Mouse (Mus musculus): ENCODE measurements around the gene Cyp4a14.
"Not testable (repeated sequence)": the region's sequence is repeated elsewhere in the genome, so short reads cannot be mapped to it uniquely, and the experiment has no call there.

Cyp4a14 gene

DNA sequence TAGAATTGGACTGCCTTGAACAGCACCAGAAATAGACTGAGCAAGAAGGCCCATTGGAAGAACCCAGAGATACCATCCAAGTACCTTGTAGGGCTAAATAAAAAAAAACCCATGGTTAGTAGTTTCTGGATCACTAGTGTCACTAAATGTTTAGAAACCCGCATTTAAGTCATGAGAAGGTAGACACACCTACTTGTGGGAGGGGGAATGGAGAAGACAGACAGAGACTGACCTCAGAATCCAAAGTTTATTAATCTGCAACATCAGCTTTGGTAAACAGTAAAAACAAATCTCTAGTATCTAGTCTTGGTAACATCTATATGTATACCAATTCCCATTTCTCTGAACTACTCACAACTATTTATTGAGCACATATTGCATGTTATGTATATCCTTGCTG lies at the start of gene Cyp4a14:
TSS of gene Cyp4a14 (minus strand) at position 142 of the 400 bp plus-strand sequence.
- in situ Hi-C loops (cut with MboI, MseI) = no loop called here

DNA sequence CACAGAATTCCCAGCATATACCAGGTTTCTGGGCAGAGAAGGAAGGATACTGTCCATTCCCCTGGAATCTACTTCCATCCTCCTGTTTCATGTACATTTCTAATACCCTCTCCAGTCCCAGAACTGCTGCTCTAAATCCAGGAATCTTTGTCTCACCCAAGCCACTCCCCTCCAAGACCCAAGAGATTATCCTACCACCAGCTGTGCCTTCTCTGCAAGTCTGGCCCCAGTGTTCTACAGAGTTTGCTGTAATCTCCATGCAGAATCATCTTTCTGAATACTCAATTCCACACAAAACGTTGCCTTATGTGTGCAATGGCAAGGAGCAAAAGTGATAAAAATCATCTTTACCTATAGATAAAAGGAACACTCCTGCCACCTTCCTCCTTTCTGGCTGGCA lies 49.2 kb upstream of the Cyp4a14 start:
- in situ Hi-C loops (cut with MboI, MseI) = no loop called here

DNA sequence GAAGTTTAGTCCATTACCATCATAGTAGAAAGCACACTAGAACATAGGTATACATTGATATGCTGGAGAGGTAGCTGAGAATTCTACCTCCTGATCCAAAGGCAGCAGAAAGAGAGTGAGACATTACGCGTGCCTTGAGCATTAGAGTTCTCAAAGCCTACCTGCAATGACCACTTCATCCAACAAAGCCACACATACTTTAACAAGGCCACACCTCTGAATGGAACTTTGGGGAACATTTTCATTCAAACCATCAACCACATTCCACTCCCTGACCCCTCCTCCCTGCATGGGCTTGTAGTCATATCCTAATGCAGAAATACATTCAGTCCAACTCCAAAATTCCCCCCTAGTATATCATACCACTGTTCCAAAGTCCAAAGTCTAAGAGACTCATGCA lies 25.8 kb upstream of the Cyp4a14 start:
- in situ Hi-C loops (cut with MboI, MseI) = no loop called here

DNA sequence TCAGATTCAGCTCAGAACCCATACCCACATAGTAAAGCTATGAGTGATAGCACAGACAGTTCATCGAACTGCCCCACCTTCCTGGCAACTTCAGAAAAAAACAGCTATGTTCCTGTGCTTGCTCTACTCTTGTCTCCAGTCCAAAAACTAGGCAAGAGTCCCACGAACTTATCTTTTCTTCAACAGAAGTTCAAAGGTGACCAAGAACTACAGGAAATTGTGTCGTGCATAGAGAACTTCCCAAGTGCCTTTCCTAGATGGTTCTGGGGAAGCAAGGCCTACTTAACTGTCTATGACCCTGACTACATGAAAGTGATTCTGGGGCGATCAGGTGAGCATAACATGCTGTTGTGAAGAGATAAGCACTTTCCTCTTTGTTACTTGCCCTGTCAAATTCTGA lies 23.5 kb upstream of the Cyp4a14 start:
- in situ Hi-C loops (cut with MboI, MseI) = loop anchor here (5.0 kb wide), 1 partner anchor 83 kb away; the partner anchor contains the start of gene Cyp4a32

DNA sequence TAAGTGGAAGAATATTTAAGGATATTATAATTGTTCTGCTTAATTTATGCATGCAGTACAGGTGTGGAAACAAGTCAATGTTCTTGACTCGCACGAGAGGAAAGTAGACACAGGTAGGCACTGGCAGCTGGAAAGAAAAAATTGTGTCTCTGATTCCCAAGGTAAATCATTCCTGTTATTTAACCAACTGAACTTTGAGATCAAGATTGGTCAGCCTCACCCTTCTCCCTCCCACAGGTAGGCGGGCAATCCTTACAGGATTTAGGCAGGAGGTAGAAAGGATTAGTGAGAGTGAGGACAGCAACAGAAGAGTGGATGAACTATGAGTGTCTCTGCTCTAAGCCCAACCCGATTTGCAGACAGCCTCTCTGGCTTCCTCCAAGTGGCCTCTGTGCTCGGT lies 22.1 kb upstream of the Cyp4a14 start, which contains the start of gene Cyp4a10:
TSS of gene Cyp4a10 (plus strand) at position 265 of the 400 bp plus-strand sequence.
- in situ Hi-C loops (cut with MboI, MseI) = loop anchor here (5.0 kb wide), 1 partner anchor 84 kb away; the partner anchor contains the start of gene Cyp4a32

DNA sequence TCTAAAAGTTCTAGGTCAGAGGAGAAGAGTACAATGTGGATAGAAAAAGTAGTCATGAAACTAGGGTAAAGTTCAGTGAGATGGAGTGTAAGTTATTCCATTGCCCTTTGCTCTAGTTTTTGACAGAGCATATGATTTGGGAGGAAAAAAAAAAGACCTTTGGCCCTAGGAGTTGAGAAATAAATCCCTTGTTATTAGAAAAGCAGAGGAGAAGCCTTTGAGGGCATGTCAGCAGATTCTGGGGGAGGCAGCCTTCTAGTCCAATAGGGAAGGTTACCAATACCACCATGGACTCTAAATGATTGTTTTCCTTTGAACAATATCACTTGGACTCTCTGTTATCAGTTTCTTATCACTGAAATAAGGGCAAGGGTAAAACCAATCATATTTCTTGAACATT lies 18.0 kb upstream of the Cyp4a14 start:
- in situ Hi-C loops (cut with MboI, MseI) = not testable (repeated sequence)

DNA sequence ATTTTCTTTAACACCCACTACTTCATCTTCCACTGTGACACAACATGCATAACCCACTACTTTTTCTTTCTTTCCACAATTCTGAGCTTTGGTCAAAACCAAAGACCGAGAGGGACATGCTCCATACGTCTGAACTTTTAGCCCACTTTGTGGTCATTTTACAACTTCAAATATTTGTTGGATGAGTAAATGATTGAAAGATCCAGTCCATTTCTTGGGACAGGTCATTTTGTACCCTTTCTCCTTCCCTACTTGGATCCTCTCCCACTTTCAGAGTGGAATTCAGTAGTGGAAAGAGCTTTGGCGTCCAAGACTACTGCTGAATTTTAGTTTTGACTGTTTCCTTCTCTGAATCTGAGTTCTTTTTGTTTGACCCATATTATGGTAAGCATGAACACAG lies 1.5 kb upstream of the Cyp4a14 start:
- in situ Hi-C loops (cut with MboI, MseI) = no loop called here

DNA sequence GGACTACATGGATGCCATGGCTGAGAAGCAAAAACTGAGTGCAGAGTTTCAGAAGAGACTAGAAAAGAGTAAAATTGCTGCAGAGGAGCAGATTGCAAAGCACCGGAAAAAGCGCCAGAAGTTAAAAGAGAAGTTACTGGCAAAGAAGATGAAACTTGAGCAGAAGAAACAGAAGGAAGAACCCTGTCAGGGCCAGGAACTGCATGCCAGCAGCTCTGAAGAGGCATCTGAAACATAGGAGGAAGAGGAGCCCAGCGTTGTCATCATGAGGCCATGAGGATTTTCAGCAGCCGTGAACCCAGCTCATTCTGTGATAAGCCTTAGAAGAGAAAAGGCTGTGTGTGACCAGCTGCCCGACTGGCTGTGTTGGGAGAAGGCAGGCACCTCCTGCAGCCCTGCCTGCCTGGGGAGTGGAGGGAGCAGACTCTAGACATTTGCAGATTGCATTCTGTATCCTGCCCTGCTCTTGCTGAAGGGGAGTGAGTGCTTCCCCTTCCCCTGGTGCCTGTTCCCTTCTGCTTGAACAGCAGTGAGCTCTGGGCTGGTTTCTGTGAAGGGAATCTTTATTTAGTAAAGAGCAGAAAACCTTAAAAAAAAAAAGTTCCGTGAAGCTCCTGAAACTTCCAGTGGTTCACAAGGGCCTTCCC lies 14.8 kb downstream of the Cyp4a14 start:
- in situ Hi-C loops (cut with MboI, MseI) = no loop called here

DNA sequence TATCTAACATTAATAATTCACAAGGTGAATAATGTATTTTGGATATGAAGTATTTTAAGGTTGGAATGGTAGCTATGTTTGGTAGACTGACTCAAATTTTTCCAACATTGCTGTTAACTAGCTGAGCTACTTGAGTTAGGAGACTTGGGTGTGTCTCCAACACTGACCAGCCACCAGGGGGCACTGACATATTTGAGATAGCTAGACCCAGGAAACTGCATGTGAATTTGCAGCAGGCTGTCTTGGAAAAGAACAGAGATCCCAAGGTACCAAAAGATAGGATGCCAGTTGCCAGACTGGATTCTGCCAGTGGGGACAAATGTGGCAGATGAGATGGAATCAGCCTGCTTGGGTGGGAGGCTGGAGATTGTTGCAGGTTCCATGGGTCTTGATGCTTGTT lies 19.9 kb downstream of the Cyp4a14 start:
- in situ Hi-C loops (cut with MboI, MseI) = not testable (repeated sequence)

DNA sequence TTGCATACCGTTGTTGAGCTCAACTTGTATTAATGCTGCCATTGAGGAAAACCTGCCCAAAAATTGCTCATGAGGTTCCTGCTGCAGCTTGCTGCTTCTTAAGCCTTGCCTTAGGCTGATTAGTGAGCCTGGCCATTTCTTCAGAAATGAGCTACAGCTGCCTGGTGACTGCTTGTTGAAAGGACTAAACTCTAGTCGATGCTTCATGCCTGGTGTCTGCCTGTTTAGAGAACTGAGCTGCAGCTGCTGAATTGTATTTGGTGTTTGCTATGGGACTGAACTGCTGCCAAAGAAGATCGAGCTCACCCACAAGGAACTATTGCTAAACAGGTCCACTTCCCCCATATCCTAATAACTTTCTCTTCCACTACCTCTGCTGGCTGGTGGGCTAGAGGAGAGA lies 22.4 kb downstream of the Cyp4a14 start:
- in situ Hi-C loops (cut with MboI, MseI) = loop anchor here (5.0 kb wide), 1 partner anchor 111 kb away; no protein-coding TSS in a partner anchor

DNA sequence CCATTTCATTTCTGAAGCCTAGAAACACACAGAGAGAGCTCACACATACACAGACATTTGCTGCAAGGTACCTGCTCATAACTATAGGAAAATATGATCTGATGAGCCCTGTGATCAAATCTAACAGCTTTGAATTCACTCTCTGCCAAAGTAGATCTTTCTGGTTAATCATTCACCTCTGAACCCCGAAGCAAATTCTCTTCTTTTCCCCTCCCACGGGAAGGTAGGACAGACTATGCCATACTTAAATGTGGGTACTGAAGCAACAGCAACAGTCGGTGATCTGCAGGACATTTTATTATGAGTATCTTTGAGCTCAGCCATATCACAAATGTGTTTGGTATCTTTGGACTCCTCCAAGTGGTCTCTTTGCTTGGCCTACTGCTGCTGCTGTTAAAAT lies 43.6 kb downstream of the Cyp4a14 start, which contains the start of gene Cyp4a30b:
TSS of gene Cyp4a30b (plus strand) at position 301 of the 400 bp plus-strand sequence.
- in situ Hi-C loops (cut with MboI, MseI) = no loop called here

DNA sequence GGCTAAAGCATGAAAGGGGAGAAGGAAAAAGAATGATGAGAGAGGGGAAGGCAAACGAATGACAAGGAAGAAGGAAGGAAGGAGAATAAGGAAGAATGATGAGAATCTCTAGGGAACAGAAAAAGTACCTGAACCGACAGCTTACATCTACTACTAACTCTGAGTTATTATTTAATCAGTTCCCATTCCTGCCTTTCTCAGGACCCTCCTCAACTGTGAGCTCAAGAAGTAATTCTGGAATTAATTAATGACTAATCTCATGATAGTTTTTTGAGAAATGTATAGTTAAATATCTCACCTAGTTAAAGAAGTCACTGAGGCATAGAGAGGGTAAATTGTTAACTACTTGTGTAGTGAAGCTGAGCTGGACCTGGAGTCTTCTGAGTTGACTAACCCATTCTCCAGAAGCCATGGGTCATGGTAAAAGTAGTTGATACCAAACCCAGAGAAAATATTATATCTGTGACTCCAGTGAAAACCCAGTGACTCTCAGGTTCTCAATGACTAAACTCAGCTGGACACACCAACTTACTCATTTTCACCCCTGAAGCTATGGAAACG lies 45.3 kb downstream of the Cyp4a14 start:
- in situ Hi-C loops (cut with MboI, MseI) = no loop called here
